Mouse (Mus musculus) c-Kit-positive CD71-negative TER-119-negative erythroid progenitor cells, embryonic 14.5 days (primary cell): ENCODE data around the gene Olfr325.
"Not testable (repeated sequence)": the region's sequence is repeated elsewhere in the genome, so short reads cannot be mapped to it uniquely, and the experiment has no call there.

ENCODE experiments used
- DNase-seq: peaks from one replicate; pipeline ENCODE4 v3.0.0-alpha.2; 2013; ENCODE audit warnings: low read depth

The Olfr325 gene

GRCm38 (mm10) chr11:58577430-58577829, at the start of gene Olfr325:
Gene Olfr325 (plus strand): TSS chr11:58577730.
- no peak for DNase-seq

- not testable (repeated sequence) for DNase-seq
Measured at GRCm38 (mm10) chr11:58534736-58535135, 42.8 kb upstream of the Olfr325 start, which contains the start of gene Olfr330. Gene Olfr330 (minus strand): TSS chr11:58534836.

GRCm38 (mm10) chr11:58546322-58546721, 31.2 kb upstream of the Olfr325 start, which contains the start of gene Olfr329-ps:
Gene Olfr329-ps (minus strand): TSS chr11:58546422.
- no peak for DNase-seq

GRCm38 (mm10) chr11:58555536-58555935, 22.0 kb upstream of the Olfr325 start, which contains the start of gene Olfr328:
Gene Olfr328 (minus strand): TSS chr11:58555636.
- no peak for DNase-seq

- DNase-seq, result no peak
Measured at GRCm38 (mm10) chr11:58570405-58570804, 7.1 kb upstream of the Olfr325 start, which contains the start of gene Olfr224. Gene Olfr224 (minus strand): TSS chr11:58570553.

- DNase-seq, result no peak
Measured at GRCm38 (mm10) chr11:58578636-58579035, 1.1 kb downstream of the Olfr325 start.

- DNase-seq, result peak; percentile 52
Measured at GRCm38 (mm10) chr11:58587898-58588348, 10.4 kb downstream of the Olfr325 start.

GRCm38 (mm10) chr11:58588620-58589250, 11.2 kb downstream of the Olfr325 start:
- no peak for DNase-seq

GRCm38 (mm10) chr11:58594814-58595213, 17.3 kb downstream of the Olfr325 start, which contains the start of gene Olfr324:
Gene Olfr324 (plus strand): TSS chr11:58595114.
- no peak for DNase-seq

GRCm38 (mm10) chr11:58597837-58598236, 20.3 kb downstream of the Olfr325 start:
- no peak for DNase-seq

- DNase-seq, result no peak
Measured at GRCm38 (mm10) chr11:58602062-58602461, 24.5 kb downstream of the Olfr325 start.

GRCm38 (mm10) chr11:58602800-58603560, 25.4 kb downstream of the Olfr325 start:
- no peak for DNase-seq

GRCm38 (mm10) chr11:58604688-58605087, 27.2 kb downstream of the Olfr325 start:
- DNase-seq, result no peak

- no peak for DNase-seq
Measured at GRCm38 (mm10) chr11:58605228-58605627, 27.7 kb downstream of the Olfr325 start.

- no peak for DNase-seq
Measured at GRCm38 (mm10) chr11:58606177-58606919, 28.8 kb downstream of the Olfr325 start.

GRCm38 (mm10) chr11:58607030-58607429, 29.5 kb downstream of the Olfr325 start:
- no peak for DNase-seq

- no peak for DNase-seq
Measured at GRCm38 (mm10) chr11:58613359-58613758, 35.8 kb downstream of the Olfr325 start.

GRCm38 (mm10) chr11:58614526-58614925, 37.0 kb downstream of the Olfr325 start:
- DNase-seq, result no peak

- no peak for DNase-seq
Measured at GRCm38 (mm10) chr11:58615975-58616374, 38.4 kb downstream of the Olfr325 start, which contains the start of gene 2210407C18Rik. Gene 2210407C18Rik (minus strand): TSS chr11:58616075.

- DNase-seq, result no peak
Measured at GRCm38 (mm10) chr11:58618369-58618768, 40.8 kb downstream of the Olfr325 start.

GRCm38 (mm10) chr11:58618793-58619192, 41.3 kb downstream of the Olfr325 start:
- no peak for DNase-seq

- no peak for DNase-seq
Measured at GRCm38 (mm10) chr11:58626146-58626545, 48.6 kb downstream of the Olfr325 start.
